Mouse (Mus musculus) layer of hippocampus, adult 2 months (tissue): Measurements from ENCODE around the gene Ephx1. TPM values are rescaled to one million over a fixed set of nuclear protein-coding genes. Genes with fewer than 3 reads are reported as not detected.

Experiments
- DNase-seq, 2 experiments: peaks; one replicate each; pipeline ENCODE4 v3.0.0; 2022; ENCODE audit warnings: low spot score in 2 of 2
- H3K27ac ChIP-seq: fragments of 200-600 bp; 2 replicates; pipeline ENCODE4 v1.8.1; 2022
- H3K4me3 ChIP-seq: fragments of 200-600 bp; 2 replicates; pipeline ENCODE4 v1.8.1; 2022; ENCODE audit warnings: mild to moderate bottlenecking
- CTCF ChIP-seq: fragments of 200-600 bp; conservative IDR thresholded peaks from 2 replicates; pipeline ENCODE4 v1.8.1; 2022; ENCODE audit warnings: antibody characterized with exemption, mild to moderate bottlenecking, moderate library complexity
- total RNA-seq, 2 experiments: library from RNA; stranded (reverse); gene quantifications; 2 replicates each; pipeline ENCODE4 v1.2.3; 2021

Ephx1 gene
- total RNA-seq, 2 experiments from 2014 or later: 30.2 to 30.3 TPM

- H3K27ac ChIP-seq: no peak overlapping the region
- DNase-seq: peak; percentile 44 to 52
- peak; percentile 82 for TF ChIP-seq CTCF
- no peak overlapping the region for H3K4me3 ChIP-seq
Measured at GRCm38 (mm10) chr1:181022265-181022664, 1.6 kb upstream of the Ephx1 start.

- no peak for DNase-seq
- Histone ChIP-seq H3K4me3 (no peak overlapping the region), H3K27ac (no peak overlapping the region)
- no peak for TF ChIP-seq CTCF
Measured at GRCm38 (mm10) chr1:181021488-181021865, 773 bp upstream of the Ephx1 start.

- DNase-seq: no peak
- no peak overlapping the region for H3K27ac ChIP-seq
- no peak overlapping the region for H3K4me3 ChIP-seq
- no peak for TF ChIP-seq CTCF
Measured at GRCm38 (mm10) chr1:181017890-181018420, 2.7 kb downstream of the Ephx1 start.

GRCm38 (mm10) chr1:181017212-181017711, 3.4 kb downstream of the Ephx1 start:
- peak overlapping the region; percentile 58 for H3K4me3 ChIP-seq
- peak overlapping the region; percentile 88 for H3K27ac ChIP-seq
- TF ChIP-seq CTCF: no peak
- peak; percentile 59 to 62 for DNase-seq

- peak overlapping the region; percentile 88 for H3K27ac ChIP-seq
- H3K4me3 ChIP-seq: peak overlapping the region; percentile 58
Measured at GRCm38 (mm10) chr1:181016532-181017131, 4.1 kb downstream of the Ephx1 start.

GRCm38 (mm10) chr1:181016045-181016444, 4.7 kb downstream of the Ephx1 start:
- peak overlapping the region; percentile 58; the same call in 1 of the 2 replicates for H3K4me3 ChIP-seq
- peak overlapping the region; percentile 88 for H3K27ac ChIP-seq
- DNase-seq: no peak
- no peak for TF ChIP-seq CTCF

More at GRCm38 (mm10) chr1:181016532-181017131, 4.1 kb downstream of the Ephx1 start:
- peak; percentile 40 to 53 for DNase-seq
- no peak for TF ChIP-seq CTCF

- Histone ChIP-seq H3K4me3 (no peak overlapping the region; the same call in 1 of the 2 replicates), H3K27ac (peak overlapping the region; percentile 88)
- TF ChIP-seq CTCF: no peak
- DNase-seq: peak; percentile 19 to 26
Measured at GRCm38 (mm10) chr1:181015558-181015957, 5.1 kb downstream of the Ephx1 start.

GRCm38 (mm10) chr1:181014731-181015500, 5.8 kb downstream of the Ephx1 start:
- TF ChIP-seq CTCF: no peak
- peak overlapping the region; percentile 88 for H3K27ac ChIP-seq
- no peak overlapping the region for H3K4me3 ChIP-seq
- no peak for DNase-seq

- no peak for TF ChIP-seq CTCF
- Histone ChIP-seq H3K27ac (no peak overlapping the region), H3K4me3 (no peak overlapping the region)
- no peak for DNase-seq
Measured at GRCm38 (mm10) chr1:181013446-181013845, 7.3 kb downstream of the Ephx1 start.

GRCm38 (mm10) chr1:181012416-181012815, 8.3 kb downstream of the Ephx1 start:
- H3K27ac ChIP-seq: no peak overlapping the region
- no peak overlapping the region for H3K4me3 ChIP-seq
- no peak for TF ChIP-seq CTCF
- no peak for DNase-seq

GRCm38 (mm10) chr1:181011601-181012000, 9.1 kb downstream of the Ephx1 start:
- no peak for DNase-seq
- Histone ChIP-seq H3K4me3 (no peak overlapping the region), H3K27ac (no peak overlapping the region)
- no peak for TF ChIP-seq CTCF

- Histone ChIP-seq H3K4me3 (no peak overlapping the region), H3K27ac (peak overlapping the region; percentile 44; the same call in 1 of the 2 replicates)
- no peak for DNase-seq
- no peak for TF ChIP-seq CTCF
Measured at GRCm38 (mm10) chr1:181010171-181010932, 10.4 kb downstream of the Ephx1 start.

GRCm38 (mm10) chr1:181009754-181010153, 10.9 kb downstream of the Ephx1 start:
- no peak for TF ChIP-seq CTCF
- peak overlapping the region; percentile 44; the same call in 1 of the 2 replicates for H3K27ac ChIP-seq

More at GRCm38 (mm10) chr1:181009754-181010153, 10.9 kb downstream of the Ephx1 start:
- no peak for DNase-seq
- H3K4me3 ChIP-seq: no peak overlapping the region
